Mouse (Mus musculus) midbrain, embryonic 10.5 days (tissue): Measurements from ENCODE around the gene Kif12. TPM values are rescaled to one million over a fixed set of nuclear protein-coding genes. Genes with fewer than 3 reads are reported as not detected.

ENCODE experiments used
- DNase-seq: peaks from one replicate; pipeline ENCODE4 v3.0.0-alpha.2; 2017; ENCODE audit warnings: low spot score
- H3K27ac ChIP-seq: fragments of 300-500 bp; sonication (generic); replicated peaks from 2 replicates; pipeline ENCODE4 v1.5.1; 2016; ENCODE audit warnings: mild to moderate bottlenecking
- H3K27me3 ChIP-seq: fragments of 300-500 bp; sonication (generic); 2 replicates; pipeline ENCODE4 v1.6.1; 2016; ENCODE audit warnings: low read depth, mild to moderate bottlenecking; ENCODE audit not compliant: poor library complexity, severe bottlenecking
- H3K36me3 ChIP-seq: fragments of 300-500 bp; sonication (generic); 2 replicates; pipeline ENCODE4 v1.6.1; 2016; ENCODE audit warnings: mild to moderate bottlenecking, moderate library complexity
- H3K4me1 ChIP-seq: fragments of 300-500 bp; sonication (generic); 2 replicates; pipeline ENCODE4 v1.6.1; 2016
- H3K4me3 ChIP-seq: fragments of 300-500 bp; sonication (generic); 2 replicates; pipeline ENCODE4 v1.5.1; 2016; ENCODE audit warnings: mild to moderate bottlenecking, moderate library complexity
- H3K9me3 ChIP-seq: fragments of 300-500 bp; sonication (generic); replicated peaks from 2 replicates; pipeline ENCODE4 v1.6.1; 2016; ENCODE audit warnings: mild to moderate bottlenecking
- WGBS: fragments of 180-500 bp; shearing (Covaris S2); methylation state at CpG from one replicate; pipeline ENCODE4 v1.1.7; 2016; 5-methylcytosine and 5-hydroxymethylcytosine counted together
- polyA plus RNA-seq: library from polyadenylated mRNA; unstranded; fragments of >200 nt; fragmentation: Nextera tagmentation; extraction: Ambion mirVana; gene quantifications from 2 replicates; pipeline ENCODE4 v1.2.1, GENCODE M21; 2016

The Kif12 gene
- polyA plus RNA-seq, 1 experiment from 2014 or later: not detected

- no peaks in the 10 kb centered on the region for H3K9me3 ChIP-seq
- H3K36me3 ChIP-seq: no peaks in the 10 kb centered on the region
- no peak for DNase-seq
- no peak within 1 kb of the TSS for H3K4me3 ChIP-seq
- no peaks in the 10 kb centered on the region for H3K4me1 ChIP-seq
- no peak within 1 kb of the TSS for H3K27ac ChIP-seq
- no peaks in the 10 kb centered on the region for H3K27me3 ChIP-seq
- 66% methylated on average over 5 of the region's 5 CpGs for WGBS
Measured at GRCm38 (mm10) chr4:63154699-63155098, 17.2 kb downstream of the Kif12 start, which contains the start of gene Ambp. Ambp (minus strand) TSS chr4:63154799.

- DNase-seq: no peak
Measured at GRCm38 (mm10) chr4:63154028-63154427, 17.9 kb downstream of the Kif12 start.

GRCm38 (mm10) chr4:63151127-63151526, 20.8 kb downstream of the Kif12 start:
- Histone ChIP-seq H3K9me3 (0 out of 2 replicates have a peak, but pooled peaks cover 4% of the 10 kb centered on the region), H3K27ac (no peak overlapping the region), H3K4me1 (no peaks in the 10 kb centered on the region), H3K27me3 (no peaks in the 10 kb centered on the region), H3K4me3 (no peak overlapping the region), H3K36me3 (no peaks in the 10 kb centered on the region)
- 89% methylated on average over 6 of the region's 6 CpGs for WGBS
- no peak for DNase-seq

More at GRCm38 (mm10) chr4:63154028-63154427, 17.9 kb downstream of the Kif12 start:
- Histone ChIP-seq H3K9me3 (no peaks in the 10 kb centered on the region), H3K36me3 (no peaks in the 10 kb centered on the region), H3K27me3 (no peaks in the 10 kb centered on the region), H3K4me3 (no peak overlapping the region), H3K4me1 (no peaks in the 10 kb centered on the region), H3K27ac (no peak overlapping the region)
- 64% methylated on average over 4 of the region's 4 CpGs for WGBS

GRCm38 (mm10) chr4:63147268-63147667, 24.7 kb downstream of the Kif12 start:
- Histone ChIP-seq H3K4me1 (no peaks in the 10 kb centered on the region), H3K27me3 (no peaks in the 10 kb centered on the region), H3K9me3 (0 out of 2 replicates have a peak, but pooled peaks cover 4% of the 10 kb centered on the region), H3K4me3 (no peak overlapping the region), H3K36me3 (no peaks in the 10 kb centered on the region), H3K27ac (no peak overlapping the region)
- DNase-seq: no peak
- 91% methylated on average over 6 of the region's 6 CpGs for WGBS

DNA sequence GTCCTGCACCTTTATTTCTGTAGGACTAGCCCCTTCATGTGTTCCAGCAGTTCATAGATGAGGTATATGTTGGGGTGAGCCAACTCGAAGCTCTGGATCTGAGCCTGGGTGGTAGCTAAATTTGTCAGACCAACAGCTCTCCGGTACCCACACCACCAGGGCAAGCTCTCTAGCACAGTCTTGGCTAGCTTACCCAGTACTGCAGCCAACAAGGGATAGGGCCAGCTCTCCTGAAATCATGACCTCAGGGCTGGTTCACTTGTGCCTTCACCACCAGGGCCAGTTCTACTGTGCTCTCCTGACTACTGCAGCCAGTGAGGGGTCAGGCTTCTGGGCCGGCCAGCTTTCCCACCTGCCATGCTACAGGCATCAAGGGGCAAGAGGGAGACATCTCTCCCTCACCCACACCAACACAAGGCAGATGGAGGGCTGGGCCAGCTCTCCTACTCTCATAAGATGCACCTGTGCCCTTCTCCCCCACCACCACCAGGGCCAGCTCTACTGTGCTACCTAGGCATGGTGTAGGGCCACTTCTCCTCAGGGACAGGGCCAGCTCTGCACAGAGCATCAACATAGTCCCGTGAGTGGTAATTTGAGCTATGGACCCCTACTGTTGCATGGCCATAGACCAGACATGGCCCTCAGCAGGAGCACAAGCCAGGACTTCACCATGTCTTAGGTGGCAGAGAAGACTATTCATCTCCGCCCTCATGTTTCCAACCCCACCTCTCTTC, 41.9 kb downstream of the Kif12 start:
- Histone ChIP-seq H3K4me3 (no peak overlapping the region), H3K36me3 (peaks cover 52% of the 10 kb centered on the region), H3K9me3 (no peaks in the 10 kb centered on the region), H3K4me1 (peaks cover 3% of the 10 kb centered on the region), H3K27me3 (peaks cover 28% of the 10 kb centered on the region), H3K27ac (no peak overlapping the region)
- 95% methylated on average over 5 of the region's 5 CpGs for WGBS
- no peak for DNase-seq

DNA sequence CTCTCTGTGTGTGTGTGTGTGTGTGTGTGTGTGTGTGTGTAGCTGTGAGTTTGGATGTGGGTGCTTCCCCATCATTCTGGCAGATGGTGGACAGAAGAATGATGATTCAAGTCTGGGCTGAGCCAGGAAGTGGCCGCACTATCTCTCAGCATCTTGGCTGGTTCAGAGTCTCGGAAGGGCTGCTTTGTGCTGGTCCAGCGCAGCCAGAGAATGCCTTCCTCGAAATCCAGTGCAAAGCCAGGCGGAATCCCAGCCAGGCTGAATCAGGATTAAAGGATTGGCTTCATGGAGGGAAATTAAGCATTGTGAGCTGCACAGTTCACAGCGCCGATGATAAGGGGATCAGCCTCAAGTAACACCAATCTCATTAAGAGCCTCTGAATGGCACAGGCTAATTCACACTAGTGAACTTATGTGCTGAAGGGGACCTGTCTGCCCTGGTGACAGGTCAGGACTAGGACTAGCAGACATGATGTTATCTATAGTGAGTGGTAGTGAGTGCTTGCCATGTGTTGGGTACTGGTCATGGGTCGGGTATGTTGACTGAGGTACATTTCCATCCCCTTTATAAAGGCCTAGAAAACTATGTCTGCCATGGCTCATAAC, 47.0 kb downstream of the Kif12 start:
- 27% methylated on average over 8 of the region's 8 CpGs for WGBS
- no peak overlapping the region for H3K27ac ChIP-seq
- peaks cover 14% of the 10 kb centered on the region for H3K4me1 ChIP-seq
- H3K36me3 ChIP-seq: peaks cover 40% of the 10 kb centered on the region
- no peak overlapping the region for H3K4me3 ChIP-seq
- H3K27me3 ChIP-seq: peaks cover 63% of the 10 kb centered on the region
- DNase-seq: peak; percentile 50
- H3K9me3 ChIP-seq: peaks cover 4% of the 10 kb centered on the region; the same call in 1 of the 2 replicates

DNA sequence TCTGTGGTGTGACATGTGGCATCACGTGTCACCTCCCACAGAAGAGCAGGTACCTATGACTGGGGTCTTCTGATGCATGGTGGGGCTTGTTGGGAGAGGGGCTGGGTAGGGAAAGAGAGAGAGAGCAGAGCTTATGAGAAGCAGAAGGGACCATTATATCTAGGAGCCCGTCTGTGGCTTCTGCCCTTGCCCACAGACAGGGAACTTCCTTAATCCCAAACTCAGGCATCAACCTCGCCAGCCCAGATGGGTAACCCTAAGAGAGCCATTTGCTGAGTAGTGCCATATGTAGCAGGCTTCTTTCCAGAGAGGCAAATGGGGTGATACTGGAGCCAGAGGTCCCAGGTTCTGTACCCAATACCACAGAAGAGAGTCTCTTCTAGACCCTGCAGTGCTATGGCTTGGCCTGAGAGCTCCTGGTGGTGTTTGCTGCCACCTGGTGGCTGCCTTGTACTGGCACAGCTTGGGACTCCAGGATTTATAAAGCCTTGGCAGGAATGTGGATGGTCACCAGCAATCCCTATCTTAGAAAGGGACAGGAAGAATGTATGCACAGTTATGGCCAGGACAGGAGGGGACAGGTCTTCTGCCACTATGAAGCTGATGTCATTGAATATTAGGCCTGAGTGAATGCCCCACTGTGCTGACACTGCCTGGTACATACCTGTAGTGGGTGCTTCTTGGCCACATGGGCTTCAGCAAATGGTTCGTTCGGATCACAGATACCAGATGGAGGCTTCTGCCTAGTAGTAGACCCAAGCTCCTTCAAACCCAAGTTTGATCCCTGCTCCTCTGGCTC, 53.1 kb downstream of the Kif12 start:
- peak; percentile 74 for DNase-seq
- Histone ChIP-seq H3K27me3 (peaks cover 39% of the 10 kb centered on the region), H3K27ac (no peak overlapping the region), H3K4me1 (no peaks in the 10 kb centered on the region), H3K36me3 (peaks cover 72% of the 10 kb centered on the region), H3K4me3 (no peak overlapping the region), H3K9me3 (peaks cover 4% of the 10 kb centered on the region; the same call in 1 of the 2 replicates)
- 89% methylated on average over 5 of the region's 5 CpGs for WGBS

Other genes starting within 250 kb of the Kif12 start
- 23.9 and 26.6 TPM in 2 replicates for gene Zfp618, start 206.6 kb downstream of the Kif12 start, polyA plus RNA-seq
- not detected in 2 replicates for gene Ambp, start 17.3 kb downstream of the Kif12 start, polyA plus RNA-seq
- 2.9 and 3.3 TPM in 2 replicates for gene Col27a1, start 41.9 kb upstream of the Kif12 start, polyA plus RNA-seq
- gene Orm1, start 172.4 kb upstream of the Kif12 start, polyA plus RNA-seq: not detected in 2 replicates
- not detected in 2 replicates for gene Orm3, start 184.0 kb upstream of the Kif12 start, polyA plus RNA-seq
- not detected in 2 replicates for gene Orm2, start 190.3 kb upstream of the Kif12 start, polyA plus RNA-seq
- gene Akna, start 231.2 kb upstream of the Kif12 start, polyA plus RNA-seq: 12.8 and 17.3 TPM in 2 replicates